Mouse (Mus musculus): Measurements from ENCODE around the gene C2cd5. TPM values are rescaled to one million over a fixed set of nuclear protein-coding genes. Genes with fewer than 3 reads are reported as not detected.

C2cd5 gene
- polyA plus RNA-seq, 1 experiment from 2014 or later: 22.8 TPM

- H3K4me3 ChIP-seq (replicated peaks): no peak overlapping the region
- peak; percentile 59; the same call in 1 of the 2 replicates for ATAC-seq (ENCODE audit: insufficient read depth, low FRiP score, low read depth)
- no peak overlapping the region for H3K4me2 ChIP-seq
- WGBS: 15% methylated on average over 2 of the region's 2 CpGs
- 0 out of 2 replicates have a peak overlapping the region, but pooled peaks have one; percentile 1 for H3K27ac ChIP-seq
- H3K9ac ChIP-seq: no peak overlapping the region
- no peaks in the 10 kb centered on the region for H3K27me3 ChIP-seq (replicated peaks)
- H3K4me1 ChIP-seq: no peaks in the 10 kb centered on the region
- H3K9me3 ChIP-seq: no peaks in the 10 kb centered on the region
- no peaks in the 10 kb centered on the region for H3K36me3 ChIP-seq
Measured at GRCm38 (mm10) chr6:143114556-143114955, 14.6 kb upstream of the C2cd5 start.

- H3K27ac ChIP-seq: no peak overlapping the region
- 83% methylated on average over 7 of the region's 7 CpGs for WGBS
Measured at GRCm38 (mm10) chr6:143110371-143110770, 10.4 kb upstream of the C2cd5 start.

GRCm38 (mm10) chr6:143109622-143110218 is 9.8 kb upstream of the C2cd5 start:
- H3K4me1 ChIP-seq: no peaks in the 10 kb centered on the region
- WGBS: 72% methylated on average over 16 of the region's 16 CpGs
- no peak for ATAC-seq (ENCODE audit: insufficient read depth, low FRiP score, low read depth)
- H3K4me2 ChIP-seq: no peak overlapping the region
- H3K9ac ChIP-seq: no peak overlapping the region
- no peaks in the 10 kb centered on the region for H3K36me3 ChIP-seq
- no peak overlapping the region for H3K4me3 ChIP-seq (replicated peaks)
- no peaks in the 10 kb centered on the region for H3K27me3 ChIP-seq (replicated peaks)
- H3K9me3 ChIP-seq: no peaks in the 10 kb centered on the region
- no peak overlapping the region for H3K27ac ChIP-seq

More at GRCm38 (mm10) chr6:143110371-143110770, 10.4 kb upstream of the C2cd5 start:
- no peak overlapping the region for H3K4me3 ChIP-seq (replicated peaks)
- H3K4me1 ChIP-seq: no peaks in the 10 kb centered on the region
- H3K9me3 ChIP-seq: no peaks in the 10 kb centered on the region
- no peak for ATAC-seq (ENCODE audit: insufficient read depth, low FRiP score, low read depth)
- H3K4me2 ChIP-seq: no peak overlapping the region
- no peak overlapping the region for H3K9ac ChIP-seq
- H3K36me3 ChIP-seq: no peaks in the 10 kb centered on the region
- no peaks in the 10 kb centered on the region for H3K27me3 ChIP-seq (replicated peaks)

- no peaks in the 10 kb centered on the region for H3K4me1 ChIP-seq
- H3K27ac ChIP-seq: no peak overlapping the region
- no peak for ATAC-seq (ENCODE audit: insufficient read depth, low FRiP score, low read depth)
- no peaks in the 10 kb centered on the region for H3K9me3 ChIP-seq
- no peaks in the 10 kb centered on the region for H3K36me3 ChIP-seq
- WGBS: 80% methylated on average over 13 of the region's 13 CpGs
- no peak overlapping the region for H3K4me2 ChIP-seq
- H3K4me3 ChIP-seq (replicated peaks): no peak overlapping the region
- no peak overlapping the region for H3K9ac ChIP-seq
- H3K27me3 ChIP-seq (replicated peaks): no peaks in the 10 kb centered on the region
Measured at GRCm38 (mm10) chr6:143108031-143108430, 8.1 kb upstream of the C2cd5 start.

- WGBS: 92% methylated on average over 4 of the region's 4 CpGs
- H3K4me2 ChIP-seq: no peak overlapping the region
Measured at GRCm38 (mm10) chr6:143107611-143108010, 7.7 kb upstream of the C2cd5 start.

GRCm38 (mm10) chr6:143105766-143106165 is 5.8 kb upstream of the C2cd5 start:
- no peaks in the 10 kb centered on the region for H3K9me3 ChIP-seq
- no peaks in the 10 kb centered on the region for H3K4me1 ChIP-seq
- whole genome bisulfite sequencing: 69% methylated on average over 3 of the region's 3 CpGs
- no peak overlapping the region for H3K27ac ChIP-seq
- H3K36me3 ChIP-seq: no peaks in the 10 kb centered on the region
- no peak for ATAC-seq (ENCODE audit: insufficient read depth, low FRiP score, low read depth)
- 0 out of 2 replicates have a peak, but pooled peaks cover 2% of the 10 kb centered on the region for H3K27me3 ChIP-seq (replicated peaks)
- H3K9ac ChIP-seq: no peak overlapping the region
- H3K4me3 ChIP-seq (replicated peaks): no peak overlapping the region
- no peak overlapping the region for H3K4me2 ChIP-seq

More at GRCm38 (mm10) chr6:143107611-143108010, 7.7 kb upstream of the C2cd5 start:
- no peaks in the 10 kb centered on the region for H3K4me1 ChIP-seq
- no peaks in the 10 kb centered on the region for H3K27me3 ChIP-seq (replicated peaks)
- no peak overlapping the region for H3K4me3 ChIP-seq (replicated peaks)
- no peak overlapping the region for H3K9ac ChIP-seq
- H3K9me3 ChIP-seq: no peaks in the 10 kb centered on the region
- no peak for ATAC-seq (ENCODE audit: insufficient read depth, low FRiP score, low read depth)
- H3K36me3 ChIP-seq: no peaks in the 10 kb centered on the region
- H3K27ac ChIP-seq: no peak overlapping the region

- Histone ChIP-seq H3K36me3 (no peaks in the 10 kb centered on the region), H3K9me3 (no peaks in the 10 kb centered on the region), H3K4me3 (replicated peaks) (no peak overlapping the region), H3K27ac (no peak overlapping the region), H3K27me3 (replicated peaks) (0 out of 2 replicates have a peak, but pooled peaks cover 3% of the 10 kb centered on the region), H3K4me1 (no peaks in the 10 kb centered on the region), H3K4me2 (no peak overlapping the region), H3K9ac (no peak overlapping the region)
- WGBS: 67% methylated on average over 7 of the region's 7 CpGs
- ATAC-seq (ENCODE audit: insufficient read depth, low FRiP score, low read depth): no peak
Measured at GRCm38 (mm10) chr6:143103981-143104680, 4.2 kb upstream of the C2cd5 start.

- Histone ChIP-seq H3K27me3 (replicated peaks) (0 out of 2 replicates have a peak, but pooled peaks cover 3% of the 10 kb centered on the region), H3K4me1 (no peaks in the 10 kb centered on the region), H3K4me2 (peak overlapping the region; percentile 85), H3K9ac (peak overlapping the region; percentile 46; the same call in 1 of the 2 replicates), H3K4me3 (replicated peaks) (peak overlapping the region; percentile 70), H3K36me3 (peaks cover 8% of the 10 kb centered on the region; the same call in 1 of the 2 replicates), H3K9me3 (no peaks in the 10 kb centered on the region), H3K27ac (no peak overlapping the region)
- no peak for ATAC-seq (ENCODE audit: insufficient read depth, low FRiP score, low read depth)
- 40% methylated on average over 8 of the region's 8 CpGs for WGBS
Measured at GRCm38 (mm10) chr6:143100478-143101115, 656 bp upstream of the C2cd5 start.

GRCm38 (mm10) chr6:143099281-143099680 is 660 bp downstream of the C2cd5 start:
- peak overlapping the region; percentile 85 for H3K4me2 ChIP-seq
- ATAC-seq (ENCODE audit: insufficient read depth, low FRiP score, low read depth): peak; percentile 36
- no peaks in the 10 kb centered on the region for H3K9me3 ChIP-seq
- H3K4me3 ChIP-seq (replicated peaks): peak overlapping the region; percentile 70
- H3K4me1 ChIP-seq: no peaks in the 10 kb centered on the region
- H3K36me3 ChIP-seq: peaks cover 8% of the 10 kb centered on the region; the same call in 1 of the 2 replicates
- peak overlapping the region; percentile 90 for H3K27ac ChIP-seq
- H3K9ac ChIP-seq: peak overlapping the region; percentile 68
- H3K27me3 ChIP-seq (replicated peaks): 0 out of 2 replicates have a peak, but pooled peaks cover 3% of the 10 kb centered on the region
- WGBS: under 1% methylated on average over 32 of the region's 32 CpGs

- Histone ChIP-seq H3K27ac (no peak overlapping the region), H3K4me2 (no peak overlapping the region), H3K36me3 (peaks cover 8% of the 10 kb centered on the region; the same call in 1 of the 2 replicates), H3K4me3 (replicated peaks) (no peak overlapping the region), H3K27me3 (replicated peaks) (no peaks in the 10 kb centered on the region), H3K9me3 (no peaks in the 10 kb centered on the region), H3K4me1 (no peaks in the 10 kb centered on the region), H3K9ac (no peak overlapping the region)
- ATAC-seq (ENCODE audit: insufficient read depth, low FRiP score, low read depth): no peak
- 84% methylated on average over 11 of the region's 11 CpGs for WGBS
Measured at GRCm38 (mm10) chr6:143095126-143095525, 4.8 kb downstream of the C2cd5 start.

- Histone ChIP-seq H3K27me3 (replicated peaks) (no peaks in the 10 kb centered on the region), H3K4me1 (no peaks in the 10 kb centered on the region), H3K9ac (no peak overlapping the region), H3K36me3 (peaks cover 16% of the 10 kb centered on the region; the same call in 1 of the 2 replicates), H3K4me2 (no peak overlapping the region), H3K9me3 (no peaks in the 10 kb centered on the region), H3K4me3 (replicated peaks) (no peak overlapping the region), H3K27ac (no peak overlapping the region)
- no peak for ATAC-seq (ENCODE audit: insufficient read depth, low FRiP score, low read depth)
- 54% methylated on average over 4 of the region's 4 CpGs for WGBS
Measured at GRCm38 (mm10) chr6:143092856-143093255, 7.1 kb downstream of the C2cd5 start.

- Histone ChIP-seq H3K27me3 (replicated peaks) (no peaks in the 10 kb centered on the region), H3K4me1 (no peaks in the 10 kb centered on the region), H3K4me3 (replicated peaks) (no peak overlapping the region), H3K9me3 (no peaks in the 10 kb centered on the region), H3K4me2 (no peak overlapping the region), H3K9ac (no peak overlapping the region), H3K27ac (no peak overlapping the region), H3K36me3 (0 out of 2 replicates have a peak, but pooled peaks cover 8% of the 10 kb centered on the region)
- 95% methylated on average over 6 of the region's 6 CpGs for WGBS
- no peak for ATAC-seq (ENCODE audit: insufficient read depth, low FRiP score, low read depth)
Measured at GRCm38 (mm10) chr6:143091076-143091475, 8.9 kb downstream of the C2cd5 start.

Measured in stomach, embryonic 15.5 days (tissue).